Mouse (Mus musculus): ENCODE results near the gene Katnb1.

DNA sequence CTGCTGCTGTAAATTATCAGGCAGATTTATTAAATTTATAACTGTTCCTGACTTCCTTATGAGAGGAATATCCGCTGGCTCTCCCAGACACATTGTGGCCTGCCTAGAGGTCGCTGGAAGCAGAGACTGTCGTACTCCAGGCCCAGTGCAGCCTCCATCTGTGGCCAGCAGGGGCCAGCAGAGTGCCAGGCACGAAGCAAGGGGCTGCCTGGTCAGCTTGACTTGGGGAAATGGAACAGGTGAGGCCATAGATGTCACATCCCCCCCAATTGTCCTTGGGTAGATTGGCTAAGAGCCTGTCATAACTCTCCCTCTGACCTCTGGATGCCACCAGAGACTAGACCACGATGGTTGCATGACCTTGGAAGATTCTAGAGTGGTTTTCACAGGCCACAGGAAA lies 18.0 kb downstream of the Katnb1 start:
- peak; percentile 88 for TF ChIP-seq CTCF (IDR thresholded peaks at IDR 0.05; ENCODE audit: extremely low read depth, insufficient read length, insufficient replicate concordance, low read depth, low read length)
- TF ChIP-seq POLR2A (IDR thresholded peaks at IDR 0.05; ENCODE audit: low read depth, low read length) = no peak

Data from small intestine, adult 2 months (tissue).